Mouse (Mus musculus): ENCODE results near the gene Serpina11.

DNA sequence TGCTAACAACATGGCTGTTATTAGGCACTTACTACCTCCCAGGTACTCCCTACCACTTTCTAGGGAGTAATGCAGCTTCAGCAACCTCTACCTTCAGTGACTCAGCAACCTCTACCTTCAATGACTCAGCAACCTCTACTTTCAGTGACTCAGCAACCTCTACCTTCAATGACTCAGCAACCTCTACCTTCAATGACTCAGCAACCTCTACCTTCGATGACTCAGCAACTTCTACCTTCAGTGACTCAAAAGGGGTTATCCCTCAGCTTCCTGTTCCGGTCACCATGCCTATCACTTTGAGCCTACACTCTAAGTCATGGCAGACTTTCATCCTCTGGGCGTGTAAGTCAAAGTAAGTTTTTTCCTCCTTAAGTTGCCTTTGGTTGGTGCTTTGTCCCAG is 10.8 kb upstream of the Serpina11 start:
- TF ChIP-seq EP300 (IDR thresholded peaks at IDR 0.05; ENCODE audit: low read depth) (no peak), CTCF (IDR thresholded peaks at IDR 0.05; ENCODE audit: low read depth) (no peak)

All from liver, postnatal 0 days (tissue).